Mouse (Mus musculus) fat pad, adult 2 months (tissue): ENCODE results near the gene Ppp1r12c.
"Not testable (repeated sequence)": the region's sequence is repeated elsewhere in the genome, so short reads cannot be mapped to it uniquely, and the experiment has no call there.

Experiments used
- DNase-seq: peaks from one replicate; pipeline ENCODE4 v3.0.0-alpha.2; 2011; ENCODE audit warnings: low read depth, low spot score; ENCODE audit errors: extremely low read depth

Ppp1r12c gene

DNA sequence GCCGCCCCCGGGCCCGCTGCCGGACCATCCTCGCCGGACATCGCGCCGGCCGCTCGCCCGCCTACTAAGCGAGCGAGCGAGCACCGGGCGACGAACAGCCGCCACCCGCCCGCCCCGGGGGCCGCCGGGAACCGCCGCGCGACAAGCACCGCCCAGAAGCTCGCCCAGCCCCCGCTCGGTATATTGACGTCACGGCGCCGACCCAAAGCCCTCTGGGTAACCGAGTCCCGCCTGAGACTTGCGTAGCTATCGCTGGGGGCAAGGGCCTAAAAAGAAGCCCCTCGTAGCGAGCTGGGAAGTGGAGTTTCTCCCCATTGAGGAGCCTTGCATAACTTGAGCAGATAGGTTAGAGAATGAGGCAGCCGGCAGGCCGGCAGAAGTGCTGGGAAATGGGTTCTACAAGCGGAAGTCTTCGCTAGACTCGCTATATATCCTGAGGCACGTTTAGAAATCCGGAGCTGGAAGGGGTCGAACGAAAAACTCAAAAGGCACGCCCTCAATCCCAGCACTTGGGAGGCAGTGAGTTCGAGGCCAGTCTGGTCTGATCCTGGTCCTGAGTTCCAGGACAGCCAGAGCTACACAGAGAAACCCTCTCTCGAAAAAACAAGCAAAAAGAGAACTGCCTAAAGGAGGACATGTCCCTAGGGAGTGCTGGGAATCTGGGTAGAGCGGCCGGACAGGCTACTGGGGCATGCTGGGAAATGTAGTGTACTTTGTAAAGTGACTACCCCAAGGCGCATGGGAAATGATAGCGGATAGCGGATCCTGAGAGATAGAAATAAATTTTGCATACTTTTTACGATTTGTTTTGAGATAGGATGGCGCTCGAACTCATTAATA lies at the start of gene Ppp1r12c:
Ppp1r12c (minus strand) TSS at position 123 of the 840 bp plus-strand sequence.
- DNase-seq = no peak

DNA sequence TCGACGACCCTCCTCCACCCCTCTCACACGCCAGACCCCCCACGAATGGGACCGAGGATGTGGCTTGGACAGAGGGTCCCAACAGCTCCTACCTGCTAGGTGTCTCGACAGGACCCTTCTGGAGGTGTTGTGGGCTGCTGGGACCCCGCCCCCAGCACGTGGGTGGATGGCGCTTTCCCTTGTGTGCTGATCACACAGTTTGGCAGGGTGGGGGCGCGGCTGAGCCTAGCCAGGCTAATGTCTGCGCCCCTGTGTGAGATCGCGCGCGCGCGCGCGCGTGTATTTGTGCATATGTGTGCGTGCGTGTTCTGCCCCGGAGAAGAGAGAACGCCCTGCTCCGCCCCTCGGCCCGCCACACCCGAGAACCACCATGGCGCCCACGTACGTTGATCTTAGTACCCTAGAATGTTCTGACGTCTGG lies 45.8 kb upstream of the Ppp1r12c start, which contains the start of gene Syt5:
Syt5 (minus strand) TSS at position 321 of the 421 bp plus-strand sequence.
- no peak for DNase-seq

DNA sequence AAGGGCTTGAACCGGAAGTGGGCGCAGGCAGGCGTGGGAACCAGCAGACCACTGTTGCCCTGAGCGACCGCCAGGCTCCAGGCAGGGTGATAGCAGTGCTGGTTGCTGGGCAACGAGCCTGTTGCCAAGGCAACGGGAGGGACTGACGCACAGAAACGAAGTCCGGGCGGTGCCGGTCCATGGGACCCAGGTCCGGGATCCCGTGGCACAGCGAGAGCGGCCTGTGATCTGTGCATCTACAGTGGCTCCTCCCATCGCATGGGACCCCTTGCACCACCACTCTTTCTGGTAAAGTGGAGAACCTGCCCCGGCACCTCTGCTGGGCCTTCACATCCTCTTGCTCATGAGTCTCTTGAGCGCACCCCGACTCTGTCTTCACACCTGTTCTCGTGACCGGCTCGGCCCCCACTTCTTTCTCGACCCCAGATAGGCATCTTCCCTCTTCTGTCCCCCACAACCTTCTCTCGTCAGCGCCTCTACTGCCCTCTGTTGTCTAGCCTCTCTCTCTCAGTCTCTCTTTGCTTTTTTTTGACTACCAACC lies 45.2 kb upstream of the Ppp1r12c start:
- DNase-seq = no peak

DNA sequence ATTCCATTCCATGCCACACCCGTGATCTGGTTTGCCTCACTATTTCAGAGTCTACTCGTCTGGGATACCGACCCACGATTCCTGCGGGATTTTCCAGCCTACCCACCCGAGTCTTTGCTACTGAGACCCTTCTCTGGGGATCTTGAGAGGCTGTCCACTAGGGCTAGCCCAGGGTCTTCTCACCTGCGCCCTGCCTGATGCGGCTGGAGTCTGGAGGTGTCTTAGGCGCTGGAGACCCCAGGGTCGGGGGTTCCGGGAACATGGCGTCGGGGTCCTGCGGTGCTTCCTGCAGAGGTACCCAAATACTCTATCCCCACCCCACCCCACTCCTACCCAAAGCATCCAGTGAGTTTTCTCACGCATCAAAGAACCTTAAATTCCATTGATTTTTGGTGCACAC lies 44.6 kb upstream of the Ppp1r12c start:
- DNase-seq = no peak

DNA sequence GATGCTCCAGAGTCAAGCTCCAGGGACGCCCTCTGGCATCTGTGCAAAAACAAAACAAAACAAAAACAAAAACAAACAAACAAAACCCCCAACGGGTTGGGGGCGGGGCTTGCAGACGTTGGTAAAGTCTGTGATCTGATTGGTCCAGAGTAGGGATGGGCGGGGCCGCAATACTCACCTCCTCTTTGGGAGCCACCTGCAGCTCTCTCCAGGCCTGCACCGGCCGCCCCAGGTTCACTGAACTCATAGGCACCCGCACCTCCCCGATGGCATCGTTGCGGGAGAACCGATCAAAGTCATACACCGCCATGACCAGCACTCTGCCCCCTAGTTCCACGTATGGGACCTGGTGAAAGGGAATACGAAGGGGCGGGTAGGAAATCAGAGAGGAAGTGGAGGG lies 40.5 kb upstream of the Ppp1r12c start:
- no peak for DNase-seq

DNA sequence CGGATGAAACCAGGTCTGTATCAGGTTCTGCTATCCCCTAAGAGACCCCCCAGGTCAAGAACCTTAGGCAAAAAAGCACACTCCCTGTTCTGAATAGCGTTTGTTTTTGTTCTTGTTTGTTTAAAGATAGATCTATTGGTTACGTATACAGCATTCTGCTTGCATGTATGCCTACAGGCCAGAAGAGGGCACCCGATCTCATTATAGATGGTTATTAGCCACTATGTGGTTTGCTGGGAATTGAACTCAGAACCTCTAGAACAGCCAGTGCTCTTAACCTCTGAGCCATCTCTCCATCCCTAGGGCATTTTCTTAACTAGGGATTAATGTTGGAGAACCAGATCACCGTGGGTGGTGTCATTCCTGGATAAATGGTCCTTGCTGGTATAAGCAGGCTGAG lies 39.9 kb upstream of the Ppp1r12c start:
- no peak for DNase-seq

DNA sequence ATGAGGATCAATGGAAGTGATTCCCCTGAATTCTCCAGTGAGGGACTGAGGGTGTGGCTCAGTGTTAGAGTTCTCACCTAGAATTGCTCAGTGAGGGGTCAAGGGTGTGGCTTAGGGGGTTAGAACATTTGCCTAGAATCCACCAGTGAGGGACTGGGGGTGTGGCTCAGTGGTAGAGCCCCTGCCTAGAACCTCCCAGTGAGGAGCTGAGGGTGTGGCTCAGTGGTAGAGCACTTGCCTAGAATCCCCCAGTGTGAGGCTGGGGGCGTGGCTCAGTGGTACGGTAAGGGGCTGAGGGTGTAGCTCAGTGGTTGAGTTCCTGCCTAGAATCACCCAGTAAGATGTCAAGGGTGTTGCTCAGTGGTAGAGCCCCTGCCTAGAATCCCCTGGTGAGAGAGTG lies 37.5 kb upstream of the Ppp1r12c start:
- no peak for DNase-seq

DNA sequence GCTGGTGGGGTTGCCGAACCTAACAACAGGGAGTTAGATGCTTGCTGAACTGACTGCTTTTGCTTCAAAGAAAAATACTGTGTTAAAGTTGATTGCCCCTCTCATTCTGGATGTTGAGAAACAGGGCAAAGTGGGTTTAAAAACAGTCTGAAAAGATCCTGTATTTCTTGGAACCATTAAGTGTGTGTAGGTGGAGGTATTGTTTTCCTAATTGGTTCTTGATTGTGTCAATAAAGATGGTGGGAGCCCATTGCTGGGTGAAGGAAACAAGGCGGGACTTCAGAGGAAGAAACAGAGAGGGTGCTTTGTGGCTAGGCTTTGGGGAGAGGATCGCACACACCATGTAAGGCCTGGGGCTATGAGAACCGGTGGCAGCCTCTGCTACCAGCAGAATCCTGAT lies 35.7 kb upstream of the Ppp1r12c start:
- no peak for DNase-seq

DNA sequence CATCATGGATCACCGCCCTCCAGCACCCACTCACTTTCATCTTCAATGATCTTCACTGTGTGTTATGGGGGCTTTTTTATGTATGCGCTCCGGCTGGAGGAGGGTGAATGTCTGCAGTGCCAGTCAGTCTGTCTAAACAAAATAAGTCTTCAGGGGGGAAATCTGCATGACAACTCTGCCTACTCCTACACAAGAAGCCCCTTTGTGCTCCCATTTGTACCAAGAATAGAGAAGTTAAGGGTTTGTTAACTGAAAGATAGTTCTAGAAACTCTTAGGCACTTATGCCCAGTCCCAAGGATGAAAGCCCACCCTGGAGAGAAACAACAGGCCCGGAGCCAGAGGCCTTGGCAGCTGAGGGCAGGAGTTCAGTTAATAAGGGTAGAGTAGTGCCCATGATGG lies 34.9 kb upstream of the Ppp1r12c start:
- DNase-seq = no peak

DNA sequence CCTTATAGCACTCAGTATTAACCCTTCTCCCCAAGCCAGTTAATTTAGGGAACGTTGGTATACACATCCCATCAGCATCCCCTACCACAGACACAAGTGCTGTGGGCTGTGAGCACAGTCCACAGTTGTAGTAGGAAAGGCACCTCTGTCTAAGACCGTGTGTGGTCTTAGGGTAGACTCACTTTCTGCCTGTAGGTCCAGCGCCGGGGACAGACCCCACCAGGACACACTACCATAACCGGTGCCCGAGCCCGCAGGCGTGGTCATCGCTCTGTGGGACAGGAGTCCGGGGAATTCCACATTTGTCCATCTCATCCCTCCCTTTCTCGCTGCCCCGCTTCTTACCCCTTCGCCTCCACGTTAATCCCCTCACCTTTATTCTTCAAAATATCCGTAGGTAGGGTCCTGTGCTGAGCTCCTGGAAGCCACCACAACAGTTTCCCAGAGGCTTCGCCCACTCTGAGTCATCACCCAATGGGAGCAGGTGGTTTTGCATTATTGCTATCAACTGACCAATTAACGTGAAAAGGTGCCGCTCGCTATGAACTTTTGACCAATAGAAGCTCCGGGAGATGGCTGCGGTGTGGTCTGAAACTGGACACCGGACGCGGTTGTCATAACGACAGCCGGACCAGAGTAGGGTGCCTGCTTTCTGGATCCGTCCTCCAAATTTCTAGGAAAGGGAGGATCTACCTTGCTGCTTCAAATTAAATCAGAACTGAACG lies 30.7 kb upstream of the Ppp1r12c start, which contains the start of gene Dnaaf3:
Dnaaf3 (minus strand) TSS at position 449 of the 725 bp plus-strand sequence.
- no peak for DNase-seq

DNA sequence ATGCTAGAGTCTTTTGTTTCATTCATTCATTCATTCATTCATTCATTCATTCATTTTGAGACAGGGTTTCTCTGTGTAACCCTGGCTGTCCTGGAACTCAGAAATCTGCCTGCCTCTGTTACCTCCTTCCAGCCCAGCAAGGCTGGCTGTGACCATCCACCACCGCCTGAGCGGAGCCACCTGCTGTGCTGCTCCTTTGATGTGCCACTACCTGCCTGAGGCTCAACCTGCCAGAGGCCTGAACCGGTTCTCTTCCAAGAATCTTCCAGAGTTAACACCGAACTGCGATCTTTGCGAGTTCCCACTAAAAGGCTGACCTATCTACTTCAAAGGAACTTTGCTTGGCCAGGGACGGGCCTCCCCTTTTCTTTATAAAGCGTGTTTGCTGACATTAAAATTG lies 28.7 kb upstream of the Ppp1r12c start:
- DNase-seq = not testable (repeated sequence)

DNA sequence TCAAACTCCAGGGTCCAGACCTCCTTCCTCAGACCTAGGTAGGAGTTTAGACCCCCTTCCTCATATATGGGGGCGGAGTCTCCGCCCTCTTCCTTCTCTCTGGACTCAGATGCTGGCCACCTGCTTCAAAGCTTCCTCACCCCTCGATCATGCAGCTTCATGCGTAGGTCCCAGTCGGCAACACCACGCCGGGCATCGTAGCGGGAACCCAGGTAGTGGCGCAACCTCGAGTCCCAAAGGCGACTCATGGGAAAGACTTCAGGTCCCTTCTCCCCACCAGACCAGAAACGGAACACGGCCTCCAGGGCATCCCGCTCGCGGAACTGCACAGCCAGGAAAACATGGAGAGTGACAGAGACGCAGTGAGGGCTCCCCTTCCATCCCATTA lies 25.8 kb upstream of the Ppp1r12c start:
- DNase-seq = no peak

DNA sequence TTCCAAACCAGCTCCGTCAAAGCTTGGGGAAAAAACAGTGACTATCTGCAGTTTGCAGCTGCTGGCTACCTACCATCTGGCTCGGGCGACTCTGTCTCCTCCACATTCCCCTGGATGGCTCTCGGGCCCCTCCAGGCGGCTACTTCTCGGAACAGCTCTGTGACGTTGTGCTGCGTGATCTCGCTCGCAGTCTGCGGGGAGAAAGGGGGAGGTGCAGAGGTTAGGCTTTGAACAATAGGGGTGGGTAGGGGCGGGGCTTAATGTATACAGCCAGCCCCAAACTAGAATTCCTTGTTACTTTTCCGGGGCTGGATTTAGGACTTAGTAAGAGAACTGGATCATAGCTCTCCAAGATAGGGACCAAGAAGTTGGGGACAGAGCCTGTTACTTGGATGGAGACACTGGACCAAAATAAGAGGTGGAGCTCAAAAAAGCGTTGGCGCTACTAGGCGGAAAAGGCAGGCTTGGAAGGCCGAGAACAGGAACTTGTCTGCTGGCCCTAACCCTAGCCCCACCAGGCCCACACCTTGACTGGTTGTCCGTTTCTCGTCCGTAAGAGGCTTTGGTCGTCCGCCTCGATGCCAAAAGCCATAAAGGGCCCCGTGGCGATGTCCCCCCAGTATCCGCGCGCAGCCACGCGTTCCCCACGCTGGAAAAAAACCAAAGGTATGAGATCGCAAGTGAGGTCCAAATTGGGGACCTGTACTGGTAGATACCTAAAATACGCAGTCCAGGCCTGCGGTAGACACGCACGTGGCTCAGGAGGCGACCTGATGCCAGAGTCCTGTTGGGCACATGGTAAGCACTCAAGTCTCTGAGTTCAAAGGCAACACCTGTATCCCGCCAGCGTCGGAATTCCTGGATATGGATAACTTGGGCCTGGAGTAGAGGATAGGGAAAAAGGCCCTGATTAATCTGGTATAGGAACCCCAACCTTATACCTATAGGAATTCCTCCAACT lies 25.1 kb upstream of the Ppp1r12c start:
- peak; percentile 37 for DNase-seq

DNA sequence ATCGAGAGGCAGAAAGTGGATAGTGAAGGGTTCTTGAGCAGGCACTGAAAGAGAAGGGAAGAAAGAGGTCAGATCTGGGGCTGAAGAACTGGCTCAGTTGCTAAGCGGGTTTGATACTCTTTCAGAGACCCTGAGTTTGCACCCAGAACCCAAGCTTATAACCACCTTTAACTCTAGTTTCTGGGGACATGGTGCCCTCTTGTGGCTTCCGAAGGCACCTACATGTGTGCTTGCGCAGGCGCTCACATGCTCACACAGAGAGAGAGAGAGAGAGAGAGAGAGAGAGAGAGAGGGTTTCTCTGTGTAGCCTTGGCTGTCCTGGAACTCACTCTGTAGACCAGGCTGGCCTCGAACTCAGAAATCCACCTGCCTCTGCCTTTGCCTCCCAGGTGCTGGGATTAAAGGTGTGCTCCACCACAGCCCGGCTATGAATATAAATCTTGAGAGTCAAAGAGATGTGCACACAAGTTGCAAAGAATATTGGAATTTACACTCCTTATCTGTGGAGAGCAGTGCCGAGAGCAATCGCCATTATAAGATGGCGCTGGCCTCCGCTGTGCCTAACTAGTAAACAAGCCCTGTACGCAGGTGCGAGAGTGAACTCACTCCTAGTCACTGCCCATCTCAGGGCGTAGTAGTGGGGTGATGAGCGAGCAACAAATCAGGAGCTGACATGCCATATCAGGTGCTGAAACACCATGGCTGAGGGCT lies 22.9 kb upstream of the Ppp1r12c start, which contains the start of gene Tnni3:
Tnni3 (minus strand) TSS at position 18 of the 711 bp plus-strand sequence.
- not testable (repeated sequence) for DNase-seq

DNA sequence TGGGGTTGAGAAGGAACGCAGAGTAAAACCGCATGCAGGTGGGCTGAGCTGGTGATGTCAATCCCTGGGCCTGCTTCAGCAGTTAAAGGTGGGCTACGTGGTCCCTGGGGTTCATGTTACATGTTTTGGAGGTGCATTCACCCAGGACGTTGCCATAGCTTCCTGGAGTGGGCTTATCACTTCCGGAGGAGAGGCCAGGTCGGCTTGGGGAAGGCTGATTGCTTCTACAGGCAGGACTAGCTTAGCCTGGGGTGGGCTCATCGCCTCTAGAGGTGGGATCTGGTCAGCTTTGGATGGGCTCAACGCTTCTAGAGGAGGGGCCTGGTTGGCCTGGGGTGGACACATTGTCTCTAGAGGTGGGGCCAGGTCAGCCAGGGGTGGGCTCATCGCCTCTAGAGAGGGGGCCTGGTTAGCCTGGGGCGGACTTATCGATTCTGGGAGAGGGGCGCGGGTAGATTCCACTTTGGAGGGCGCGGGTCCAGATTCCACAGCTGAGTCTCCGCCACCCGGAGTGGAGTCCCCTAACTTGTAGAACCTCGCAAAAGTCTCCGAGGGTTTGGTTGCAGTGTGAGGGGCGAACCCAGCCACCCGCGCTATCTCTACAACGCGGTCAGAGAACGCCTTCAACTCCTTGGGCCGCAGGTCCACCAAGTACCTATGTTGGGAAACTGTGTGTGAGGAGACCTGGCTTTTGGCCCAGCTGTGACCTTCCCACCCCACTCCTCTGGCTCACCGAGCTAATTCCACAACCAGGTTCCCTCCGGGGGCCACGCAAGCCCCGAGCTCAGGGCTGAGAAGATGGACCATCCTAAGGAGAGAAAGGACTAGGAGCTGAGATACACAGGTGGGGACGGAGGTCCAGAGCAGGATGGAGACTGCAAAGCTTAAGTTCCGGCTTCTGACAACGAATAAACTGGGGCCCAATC lies 22.0 kb upstream of the Ppp1r12c start:
- DNase-seq = no peak

DNA sequence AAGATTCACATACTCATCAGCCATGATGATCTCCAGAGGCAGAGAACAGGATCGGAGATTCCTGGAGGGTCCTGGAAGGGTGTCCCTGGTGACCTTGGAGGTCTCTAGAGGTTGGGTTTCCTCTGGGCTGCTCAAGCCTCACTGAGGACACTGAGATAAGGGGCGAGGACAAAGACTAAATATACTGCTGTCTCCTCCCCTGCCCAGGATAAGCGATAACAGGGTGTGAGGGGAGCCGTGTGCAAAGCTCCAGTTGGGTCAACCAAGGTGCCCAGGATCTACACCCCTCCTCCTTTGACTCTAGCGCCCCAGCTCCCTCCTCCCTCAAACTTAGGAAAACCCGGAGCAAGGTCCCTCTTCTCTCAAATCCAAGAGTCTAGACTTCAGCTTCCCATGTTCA lies 20.8 kb upstream of the Ppp1r12c start:
- DNase-seq = no peak

DNA sequence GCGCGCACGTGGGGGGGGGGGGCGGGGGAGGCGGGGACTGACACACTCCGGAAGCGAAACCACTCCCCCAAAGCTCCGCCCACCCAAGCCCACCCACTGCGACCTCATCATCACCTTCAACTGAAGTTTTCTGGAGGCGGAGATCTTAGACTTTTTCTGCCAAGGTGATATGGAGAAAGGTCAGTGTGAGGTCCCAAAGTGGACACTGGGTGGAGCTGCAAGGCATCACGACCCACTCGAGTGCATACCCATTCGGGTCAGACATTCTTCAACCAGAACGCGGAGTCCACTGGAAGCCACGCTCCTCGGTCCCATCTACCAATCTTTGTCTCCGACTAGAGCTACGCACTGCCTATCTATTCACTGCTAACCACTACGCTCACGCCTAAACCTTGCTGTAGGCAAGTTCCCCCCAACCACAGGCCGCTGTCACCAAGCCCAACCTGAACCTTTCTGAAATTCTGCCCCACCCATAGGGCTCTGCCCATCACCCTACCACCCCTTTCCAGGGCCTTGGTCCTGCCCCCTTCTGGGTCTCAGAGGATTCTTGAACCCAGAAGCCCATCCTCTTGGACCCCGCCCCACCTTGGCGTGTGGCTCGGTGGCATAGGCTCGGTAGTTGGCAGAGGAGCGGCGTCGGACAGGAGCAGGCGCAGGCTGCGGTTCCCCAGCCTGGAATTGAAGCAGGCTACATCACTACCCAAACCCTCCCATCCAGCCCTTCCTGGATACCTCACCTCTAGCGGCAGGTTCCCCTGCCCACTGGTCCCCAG lies 19.9 kb upstream of the Ppp1r12c start:
- DNase-seq = no peak

DNA sequence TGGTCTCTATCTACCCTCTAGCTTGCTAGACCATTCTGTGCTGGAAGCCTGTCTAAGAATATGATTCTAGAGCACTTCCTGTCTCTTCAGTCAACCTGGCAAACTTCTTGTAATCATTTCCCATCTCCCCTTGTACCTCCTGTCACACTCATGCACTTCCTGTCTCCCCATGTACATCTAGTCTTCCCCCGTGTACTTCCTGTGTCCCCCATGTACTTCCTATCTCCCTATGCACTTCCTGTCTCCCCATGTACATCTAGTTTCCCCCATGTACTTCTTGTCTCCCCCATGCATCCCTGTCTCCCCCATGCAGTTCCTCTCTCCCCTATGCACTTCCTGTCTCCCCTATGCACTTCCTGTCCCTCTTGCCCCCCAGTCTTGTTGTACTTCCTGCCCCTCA lies 17.0 kb upstream of the Ppp1r12c start:
- no peak for DNase-seq
